Mouse (Mus musculus): Measurements from ENCODE around the gene Pfdn2. TPM values are rescaled to one million over a fixed set of nuclear protein-coding genes. Genes with fewer than 3 reads are reported as not detected.

The Pfdn2 gene
- polyA plus RNA-seq, 1 experiment from 2014 or later, result 58.4 TPM

- no peaks in the 10 kb centered on the region for H3K4me1 ChIP-seq (replicated peaks; ENCODE audit: control insufficient read depth, insufficient read depth, low read length)
- H3K4me2 ChIP-seq (ENCODE audit: low read depth, low read length, severe bottlenecking), result no peak overlapping the region
- no peaks in the 10 kb centered on the region for H3K9me3 ChIP-seq (ENCODE audit: control insufficient read depth, low read length)
- no peaks in the 10 kb centered on the region for H3K27me3 ChIP-seq (ENCODE audit: control insufficient read depth, insufficient read depth, low read length)
- 70% methylated on average over 4 of the region's 4 CpGs for WGBS
- no peaks in the 10 kb centered on the region for H3K36me3 ChIP-seq (ENCODE audit: control insufficient read depth, insufficient read depth, low read length)
- no peak overlapping the region for H3K27ac ChIP-seq (ENCODE audit: low read depth, low read length)
- DNase-seq (ENCODE audit: low spot score), result no peak
- H3K9ac ChIP-seq (ENCODE audit: low read length), result no peak overlapping the region
- no peak overlapping the region for H3K4me3 ChIP-seq (ENCODE audit: low read depth, low read length)
- ATAC-seq (replicated peaks; ENCODE audit: low FRiP score), result no peak
These were observed 56.4 kb downstream of the Pfdn2 start for GRCm38 (mm10) chr1:171401821-171402220.

- Histone ChIP-seq H3K4me3 (ENCODE audit: low read depth, low read length) (no peak overlapping the region), H3K9me3 (ENCODE audit: control insufficient read depth, low read length) (no peaks in the 10 kb centered on the region), H3K9ac (ENCODE audit: low read length) (no peak overlapping the region), H3K27ac (ENCODE audit: low read depth, low read length) (no peak overlapping the region), H3K4me2 (ENCODE audit: low read depth, low read length, severe bottlenecking) (no peak overlapping the region), H3K27me3 (ENCODE audit: control insufficient read depth, insufficient read depth, low read length) (no peaks in the 10 kb centered on the region), H3K4me1 (replicated peaks; ENCODE audit: control insufficient read depth, insufficient read depth, low read length) (no peaks in the 10 kb centered on the region), H3K36me3 (ENCODE audit: control insufficient read depth, insufficient read depth, low read length) (no peaks in the 10 kb centered on the region)
- ATAC-seq (replicated peaks; ENCODE audit: low FRiP score), result no peak
- DNase-seq (ENCODE audit: low spot score), result no peak
- WGBS, result 90% methylated on average over 9 of the region's 9 CpGs
These were observed 57.5 kb downstream of the Pfdn2 start for GRCm38 (mm10) chr1:171402991-171403390.

- Histone ChIP-seq H3K27me3 (ENCODE audit: control insufficient read depth, insufficient read depth, low read length) (no peaks in the 10 kb centered on the region), H3K9ac (ENCODE audit: low read length) (no peak overlapping the region), H3K4me2 (ENCODE audit: low read depth, low read length, severe bottlenecking) (no peak overlapping the region), H3K4me1 (replicated peaks; ENCODE audit: control insufficient read depth, insufficient read depth, low read length) (no peaks in the 10 kb centered on the region), H3K9me3 (ENCODE audit: control insufficient read depth, low read length) (no peaks in the 10 kb centered on the region), H3K27ac (ENCODE audit: low read depth, low read length) (no peak overlapping the region), H3K36me3 (ENCODE audit: control insufficient read depth, insufficient read depth, low read length) (no peaks in the 10 kb centered on the region), H3K4me3 (ENCODE audit: low read depth, low read length) (no peak overlapping the region)
- DNase-seq (ENCODE audit: low spot score) (no peak), ATAC-seq (replicated peaks; ENCODE audit: low FRiP score) (no peak)
- 84% methylated on average over 5 of the region's 5 CpGs for WGBS
These were observed 61.8 kb downstream of the Pfdn2 start for GRCm38 (mm10) chr1:171407263-171407662.

Other genes starting within 250 kb of the Pfdn2 start
- gene Cfap126, start 231.8 kb upstream of the Pfdn2 start, polyA plus RNA-seq (2014; fragmentation: Nextera tagmentation; extraction: Ambion mirVana), result 1.5 and 2.9 TPM in 2 replicates
- gene Sdhc, start 195.1 kb upstream of the Pfdn2 start, polyA plus RNA-seq (2014; fragmentation: Nextera tagmentation; extraction: Ambion mirVana), result 272 and 277 TPM in 2 replicates
- 0.13 TPM in 1 of 2 replicates, not detected in the other for gene Mpz, start 195.0 kb upstream of the Pfdn2 start, polyA plus RNA-seq (2014; fragmentation: Nextera tagmentation; extraction: Ambion mirVana)
- 7.3 and 8.2 TPM in 2 replicates for gene Pcp4l1, start 149.4 kb upstream of the Pfdn2 start, polyA plus RNA-seq (2014; fragmentation: Nextera tagmentation; extraction: Ambion mirVana)
- gene Nr1i3, start 131.7 kb upstream of the Pfdn2 start, polyA plus RNA-seq (2014; fragmentation: Nextera tagmentation; extraction: Ambion mirVana), result 0.17 and 0.23 TPM in 2 replicates
- gene Tomm40l, start 123.2 kb upstream of the Pfdn2 start, polyA plus RNA-seq (2014; fragmentation: Nextera tagmentation; extraction: Ambion mirVana), result 31.6 and 39.2 TPM in 2 replicates
- gene Apoa2, start 120.6 kb upstream of the Pfdn2 start, polyA plus RNA-seq (2014; fragmentation: Nextera tagmentation; extraction: Ambion mirVana), result 1.6 and 1.9 TPM in 2 replicates
- gene Fcer1g, start 111.3 kb upstream of the Pfdn2 start, polyA plus RNA-seq (2014; fragmentation: Nextera tagmentation; extraction: Ambion mirVana), result 18.4 and 18.6 TPM in 2 replicates
- 6.6 and 7.1 TPM in 2 replicates for gene Adamts4, start 95.2 kb upstream of the Pfdn2 start, polyA plus RNA-seq (2014; fragmentation: Nextera tagmentation; extraction: Ambion mirVana)
- gene Ndufs2, start 94.3 kb upstream of the Pfdn2 start, polyA plus RNA-seq (2014; fragmentation: Nextera tagmentation; extraction: Ambion mirVana), result 257 and 264 TPM in 2 replicates
- 72.3 and 75.5 TPM in 2 replicates for gene B4galt3, start 75.3 kb upstream of the Pfdn2 start, polyA plus RNA-seq (2014; fragmentation: Nextera tagmentation; extraction: Ambion mirVana)
- gene Ppox, start 64.5 kb upstream of the Pfdn2 start, polyA plus RNA-seq (2014; fragmentation: Nextera tagmentation; extraction: Ambion mirVana), result 66.3 and 67.6 TPM in 2 replicates
- gene Usp21, start 57.7 kb upstream of the Pfdn2 start, polyA plus RNA-seq (2014; fragmentation: Nextera tagmentation; extraction: Ambion mirVana), result 110 and 114 TPM in 2 replicates
- gene Ufc1, start 50.6 kb upstream of the Pfdn2 start, polyA plus RNA-seq (2014; fragmentation: Nextera tagmentation; extraction: Ambion mirVana), result 92.4 and 97.5 TPM in 2 replicates
- gene Dedd, start 16.5 kb upstream of the Pfdn2 start, polyA plus RNA-seq (2014; fragmentation: Nextera tagmentation; extraction: Ambion mirVana), result 46.5 and 46.7 TPM in 2 replicates
- 31.7 and 35.6 TPM in 2 replicates for gene Nit1, start within 50 bp of the Pfdn2 start, polyA plus RNA-seq (2014; fragmentation: Nextera tagmentation; extraction: Ambion mirVana)
- 1.7 and 2.3 TPM in 2 replicates for gene Klhdc9, start 15.1 kb downstream of the Pfdn2 start, polyA plus RNA-seq (2014; fragmentation: Nextera tagmentation; extraction: Ambion mirVana)
- 0.90 and 1.2 TPM in 2 replicates for gene Nectin4, start 24.4 kb downstream of the Pfdn2 start, polyA plus RNA-seq (2014; fragmentation: Nextera tagmentation; extraction: Ambion mirVana)
- 0.49 and 0.53 TPM in 2 replicates for gene Arhgap30, start 43.3 kb downstream of the Pfdn2 start, polyA plus RNA-seq (2014; fragmentation: Nextera tagmentation; extraction: Ambion mirVana)
- gene Usf1, start 65.6 kb downstream of the Pfdn2 start, polyA plus RNA-seq (2014; fragmentation: Nextera tagmentation; extraction: Ambion mirVana), result 152 and 170 TPM in 2 replicates
- gene Tstd1, start 73.2 kb downstream of the Pfdn2 start, polyA plus RNA-seq (2014; fragmentation: Nextera tagmentation; extraction: Ambion mirVana), result 4.1 and 5.6 TPM in 2 replicates
- 12.8 and 13.4 TPM in 2 replicates for gene F11r, start 91.9 kb downstream of the Pfdn2 start, polyA plus RNA-seq (2014; fragmentation: Nextera tagmentation; extraction: Ambion mirVana)
- 12.5 and 13.5 TPM in 2 replicates for gene Alyref2, start 157.8 kb downstream of the Pfdn2 start, polyA plus RNA-seq (2014; fragmentation: Nextera tagmentation; extraction: Ambion mirVana)
- not detected in 2 replicates for gene Itln1, start 189.6 kb downstream of the Pfdn2 start, polyA plus RNA-seq (2014; fragmentation: Nextera tagmentation; extraction: Ambion mirVana)
- not detected in 2 replicates for gene Cd244a, start 213.5 kb downstream of the Pfdn2 start, polyA plus RNA-seq (2014; fragmentation: Nextera tagmentation; extraction: Ambion mirVana)

Data from forebrain, embryonic 11.5 days (tissue).